Mouse (Mus musculus) kidney, embryonic 15.5 days (tissue): ENCODE measurements around the gene Fjx1. TPM values are rescaled to one million over a fixed set of nuclear protein-coding genes. Genes with fewer than 3 reads are reported as not detected.

ENCODE experiments used
- polyA plus RNA-seq: library from polyadenylated mRNA; unstranded; fragments of >200 nt; fragmentation: Nextera tagmentation; extraction: Ambion mirVana; gene quantifications from 2 replicates; pipeline ENCODE4 v1.2.1, GENCODE M21; 2015

The Fjx1 gene
- polyA plus RNA-seq, 1 experiment from 2014 or later, result 11.3 TPM

Other genes starting within 250 kb of the Fjx1 start
- 27.3 and 29.0 TPM in 2 replicates for gene Trim44, start 44.7 kb downstream of the Fjx1 start, polyA plus RNA-seq
- 26.0 and 27.9 TPM in 2 replicates for gene Pamr1, start 97.5 kb upstream of the Fjx1 start, polyA plus RNA-seq
- gene Slc1a2, start 206.2 kb upstream of the Fjx1 start, polyA plus RNA-seq, result 0.14 and 0.51 TPM in 2 replicates